Mouse (Mus musculus) adrenal gland, postnatal 25 days (tissue): ENCODE results near the gene Cerkl. TPM values are rescaled to one million over a fixed set of nuclear protein-coding genes. Genes with fewer than 3 reads are reported as not detected.

Experiments used
- DNase-seq: peaks from one replicate; pipeline ENCODE4 v3.0.0; 2021; ENCODE audit warnings: mixed read lengths
- total RNA-seq: library from RNA; stranded (reverse); gene quantifications from 2 replicates; pipeline ENCODE4 v1.2.3, GENCODE M21; 2021

Gene Cerkl
- total RNA-seq, 1 experiment from 2014 or later = 2.1 TPM

DNA sequence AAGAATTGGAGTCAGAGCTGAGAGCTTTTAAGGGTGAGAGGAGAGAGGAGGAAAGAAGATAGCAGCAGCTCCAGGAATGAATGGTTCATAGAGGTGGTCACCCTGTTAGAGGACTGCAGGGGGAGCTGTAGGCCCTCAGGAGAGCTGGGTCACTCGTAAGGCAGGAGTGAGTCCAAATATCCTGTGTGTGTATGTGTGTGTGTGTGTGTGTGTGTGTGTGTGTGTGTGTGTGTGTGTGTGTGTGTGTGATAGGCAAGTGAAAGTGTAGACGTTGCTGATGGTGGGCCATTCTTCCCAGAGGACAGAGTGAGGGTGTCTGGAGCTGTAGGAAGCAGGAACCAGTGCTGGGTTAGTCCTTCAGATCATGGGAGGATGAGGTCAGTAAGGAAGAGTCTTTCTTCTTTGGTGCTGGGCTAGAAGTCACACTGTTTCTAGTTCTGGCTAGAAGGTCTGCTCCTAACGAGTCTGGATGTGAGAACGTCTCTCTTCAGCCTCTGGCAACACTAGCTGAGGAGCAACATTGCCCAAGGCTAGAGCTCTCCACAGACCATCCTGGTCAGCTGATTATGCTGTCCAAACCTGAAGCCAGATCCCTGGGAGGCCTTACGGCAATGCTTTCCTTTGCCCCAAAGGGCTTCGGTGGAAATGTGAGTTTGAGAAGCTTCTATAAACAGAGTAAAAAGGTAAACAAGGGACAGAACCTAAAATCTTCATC, 83.9 kb downstream of the Cerkl start:
- DNase-seq = no peak

DNA sequence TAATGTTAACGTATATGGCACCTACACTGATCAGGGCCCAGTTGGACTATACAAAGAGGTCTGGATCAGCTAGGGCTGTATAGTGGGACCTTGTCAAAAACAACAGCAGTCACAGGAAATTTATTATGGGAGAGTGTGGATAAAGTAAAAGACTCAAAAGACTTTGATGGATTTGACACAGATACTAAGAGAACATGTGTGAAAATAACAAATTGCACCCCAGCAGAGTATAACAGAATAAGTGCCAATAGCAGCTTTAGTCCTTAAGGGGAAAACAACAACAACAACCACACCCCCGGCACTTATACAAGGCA, 84.5 kb downstream of the Cerkl start:
- DNase-seq = no peak

GRCm38 (mm10) chr2:79371326-79372153, 85.0 kb downstream of the Cerkl start:
- no peak for DNase-seq

- DNase-seq = no peak
These were observed 85.8 kb downstream of the Cerkl start for GRCm38 (mm10) chr2:79370711-79371312.

DNA sequence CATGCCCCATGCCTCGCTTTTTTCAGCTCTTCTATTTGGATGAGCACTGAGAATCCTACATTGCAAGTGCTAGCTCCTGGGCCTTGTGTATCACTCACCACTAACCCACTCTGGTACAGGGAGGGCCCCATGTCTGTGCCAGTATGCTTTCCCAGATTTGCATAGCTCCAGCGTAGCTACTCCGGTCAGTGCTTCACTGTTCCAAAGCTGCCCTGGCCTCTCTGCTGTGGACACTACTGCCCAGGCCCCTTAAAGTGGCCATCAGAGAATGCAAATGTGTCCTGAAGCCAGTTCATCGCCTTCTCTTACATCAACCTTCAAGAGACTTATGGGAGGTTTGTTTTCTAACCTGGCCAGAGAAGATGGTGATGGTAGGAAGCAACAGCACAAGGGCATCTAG, 86.7 kb downstream of the Cerkl start:
- no peak for DNase-seq

DNA sequence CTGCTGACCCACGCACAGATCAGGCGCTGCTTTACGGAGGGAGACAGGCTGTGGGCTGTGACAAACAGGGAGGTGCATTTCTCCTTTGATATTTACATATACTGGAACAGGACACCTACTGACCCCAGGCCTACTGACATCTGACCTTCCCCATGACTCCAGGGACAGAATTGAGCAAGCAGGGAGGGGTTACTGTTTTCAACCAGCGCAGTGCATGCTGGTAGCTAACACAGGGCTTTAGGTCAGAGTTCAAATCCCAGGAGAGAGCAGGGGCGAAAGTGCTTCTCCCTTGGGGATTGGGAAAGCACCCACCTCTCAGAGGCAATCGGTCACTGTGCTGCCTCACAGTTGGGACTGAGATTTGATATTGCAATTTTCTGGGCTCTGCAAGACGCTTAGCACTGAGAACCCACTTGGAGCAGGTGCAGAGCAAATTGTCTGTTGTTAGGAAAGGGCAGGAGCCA, 87.5 kb downstream of the Cerkl start:
- DNase-seq = peak; percentile 10

DNA sequence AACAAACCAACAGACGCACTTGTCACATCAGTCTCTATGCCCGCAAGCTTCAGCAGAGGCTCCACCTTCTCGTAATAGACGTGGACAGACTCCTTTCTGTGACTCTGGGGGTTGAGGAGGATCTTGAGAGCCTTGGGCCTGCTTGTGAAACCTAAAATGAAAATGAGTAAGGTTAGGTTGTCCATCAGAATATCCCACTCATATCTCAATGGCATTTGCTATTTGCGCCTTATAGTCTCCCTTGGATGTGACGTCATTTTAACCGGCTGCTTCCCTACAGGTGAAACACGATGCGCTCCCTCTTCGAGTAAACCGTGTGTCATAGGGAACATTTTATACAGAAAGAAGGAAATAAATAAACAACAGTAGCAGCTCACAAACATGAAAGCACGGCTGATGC, 87.9 kb downstream of the Cerkl start:
- DNase-seq = no peak

GRCm38 (mm10) chr2:79367451-79368450, 88.8 kb downstream of the Cerkl start:
- no peak for DNase-seq

- no peak for DNase-seq
These were observed 92.7 kb downstream of the Cerkl start for GRCm38 (mm10) chr2:79363920-79364319.

- DNase-seq = no peak
These were observed 94.6 kb downstream of the Cerkl start for GRCm38 (mm10) chr2:79362029-79362428.

GRCm38 (mm10) chr2:79357835-79358234, 98.8 kb downstream of the Cerkl start:
- no peak for DNase-seq

- no peak for DNase-seq
These were observed 101.8 kb downstream of the Cerkl start for GRCm38 (mm10) chr2:79354773-79355172.

GRCm38 (mm10) chr2:79352100-79352802, 104.3 kb downstream of the Cerkl start:
- no peak for DNase-seq

GRCm38 (mm10) chr2:79351179-79352099, 105.1 kb downstream of the Cerkl start:
- no peak for DNase-seq

GRCm38 (mm10) chr2:79343115-79343514, 113.5 kb downstream of the Cerkl start:
- DNase-seq = no peak

GRCm38 (mm10) chr2:79339003-79339402, 117.6 kb downstream of the Cerkl start:
- no peak for DNase-seq

GRCm38 (mm10) chr2:79336141-79336540, 120.4 kb downstream of the Cerkl start:
- no peak for DNase-seq

GRCm38 (mm10) chr2:79334661-79335060, 121.9 kb downstream of the Cerkl start:
- DNase-seq = no peak

GRCm38 (mm10) chr2:79328079-79328478, 128.5 kb downstream of the Cerkl start:
- DNase-seq = no peak
